Mouse (Mus musculus): ENCODE results near the gene Gm17581.

- TF ChIP-seq EP300 (IDR thresholded peaks at IDR 0.05; ENCODE audit: low read depth) (no peak), CTCF (IDR thresholded peaks at IDR 0.05; ENCODE audit: low read depth) (no peak)
These were observed 41.1 kb downstream of the Gm17581 start for GRCm38 (mm10) chr2:155694564-155694963.

Measured in heart, postnatal 0 days (tissue).